Mouse (Mus musculus) lung, embryonic 15.5 days (tissue): ENCODE data around the gene Lmntd1. TPM values are rescaled to one million over a fixed set of nuclear protein-coding genes. Genes with fewer than 3 reads are reported as not detected.
A peak's percentile ranks its signal among the peaks of the same experiment; 100 is the strongest.

Experiments used
- ATAC-seq: fragments of 200-750 bp; cut with Nextera tagmentation; 2 replicates; pipeline ENCODE4 v1.8.0; 2017; ENCODE audit warnings: moderate number of reproducible peaks, borderline replicate concordance; ENCODE audit not compliant: low FRiP score, low TSS enrichment; ENCODE audit errors: extremely low read depth
- H3K27ac ChIP-seq: fragments of 300-500 bp; sonication (generic); 2 replicates; pipeline ENCODE4 v1.5.1; 2015; ENCODE audit warnings: moderate library complexity, mild to moderate bottlenecking, inconsistent platforms
- H3K27me3 ChIP-seq: fragments of 300-500 bp; sonication (generic); 2 replicates; pipeline ENCODE4 v1.6.1; 2015; ENCODE audit warnings: inconsistent platforms
- H3K36me3 ChIP-seq: fragments of 300-500 bp; sonication (generic); 2 replicates; pipeline ENCODE4 v1.6.1; 2015; ENCODE audit warnings: inconsistent platforms
- H3K4me1 ChIP-seq: fragments of 300-500 bp; sonication (generic); 2 replicates; pipeline ENCODE4 v1.6.1; 2015; ENCODE audit warnings: inconsistent platforms
- H3K4me2 ChIP-seq: fragments of 300-500 bp; sonication (generic); 2 replicates; pipeline ENCODE4 v1.6.1; 2015; ENCODE audit warnings: inconsistent platforms, mild to moderate bottlenecking, moderate library complexity
- H3K4me3 ChIP-seq: fragments of 300-500 bp; sonication (generic); 2 replicates; pipeline ENCODE4 v1.5.1; 2015; ENCODE audit warnings: mild to moderate bottlenecking, inconsistent platforms
- H3K9ac ChIP-seq: fragments of 300-500 bp; sonication (generic); 2 replicates; pipeline ENCODE4 v1.6.1; 2015; ENCODE audit warnings: inconsistent platforms
- H3K9me3 ChIP-seq: fragments of 300-500 bp; sonication (generic); 2 replicates; pipeline ENCODE4 v1.6.1; 2016; ENCODE audit warnings: inconsistent platforms
- WGBS: fragments of 180-500 bp; shearing (Covaris S2); methylation state at CpG from one replicate; pipeline ENCODE4 v1.1.7; 2015; 5-methylcytosine and 5-hydroxymethylcytosine counted together
- polyA plus RNA-seq: library from polyadenylated mRNA; unstranded; fragments of >200 nt; fragmentation: Nextera tagmentation; extraction: Ambion mirVana; gene quantifications from 2 replicates; pipeline ENCODE4 v1.2.1, GENCODE M21; 2015

Lmntd1 gene
- polyA plus RNA-seq, 1 experiment from 2014 or later, result 1.9 TPM

- ATAC-seq, result 0 out of 2 replicates have a peak, but pooled peaks have one; percentile 34
- peaks cover 19% of the 10 kb centered on the region; the same call in 1 of the 2 replicates for H3K4me1 ChIP-seq
- H3K27ac ChIP-seq, result peak overlapping the region; percentile 79
- WGBS, result 42% methylated on average over 7 of the region's 7 CpGs
- H3K36me3 ChIP-seq, result no peaks in the 10 kb centered on the region
- no peaks in the 10 kb centered on the region for H3K27me3 ChIP-seq
- H3K9ac ChIP-seq, result no peak overlapping the region
- no peak overlapping the region for H3K4me3 ChIP-seq
- no peaks in the 10 kb centered on the region for H3K9me3 ChIP-seq
- no peak overlapping the region; the same call in 1 of the 2 replicates for H3K4me2 ChIP-seq
Measured at GRCm38 (mm10) chr6:145324470-145324869, 289.6 kb downstream of the Lmntd1 start.

- Histone ChIP-seq H3K4me1 (peaks cover 13% of the 10 kb centered on the region; the same call in 1 of the 2 replicates), H3K36me3 (no peaks in the 10 kb centered on the region), H3K27ac (no peak overlapping the region), H3K4me3 (no peak overlapping the region), H3K9ac (no peak overlapping the region), H3K4me2 (no peak overlapping the region), H3K9me3 (no peaks in the 10 kb centered on the region), H3K27me3 (no peaks in the 10 kb centered on the region)
- 83% methylated on average over 7 of the region's 7 CpGs for WGBS
- no peak for ATAC-seq
Measured at GRCm38 (mm10) chr6:145322246-145322645, 291.9 kb downstream of the Lmntd1 start.

- WGBS, result 84% methylated on average over 10 of the region's 10 CpGs
- Histone ChIP-seq H3K9ac (no peak overlapping the region), H3K36me3 (no peaks in the 10 kb centered on the region), H3K4me3 (no peak overlapping the region), H3K27me3 (no peaks in the 10 kb centered on the region), H3K4me2 (no peak overlapping the region), H3K4me1 (0 out of 2 replicates have a peak, but pooled peaks cover 3% of the 10 kb centered on the region), H3K9me3 (no peaks in the 10 kb centered on the region), H3K27ac (no peak overlapping the region)
- ATAC-seq, result no peak
Measured at GRCm38 (mm10) chr6:145320156-145320555, 294.0 kb downstream of the Lmntd1 start.

Other genes starting within 250 kb of the Lmntd1 start
- gene Tuba3b, start 1.4 kb upstream of the Lmntd1 start, polyA plus RNA-seq, result not detected in 2 replicates
- gene Rassf8, start 132.4 kb upstream of the Lmntd1 start, polyA plus RNA-seq, result 6.7 and 7.8 TPM in 2 replicates